8 mouse cellular contexts compared by ENCODE assay signal in the genomic region with DNA sequence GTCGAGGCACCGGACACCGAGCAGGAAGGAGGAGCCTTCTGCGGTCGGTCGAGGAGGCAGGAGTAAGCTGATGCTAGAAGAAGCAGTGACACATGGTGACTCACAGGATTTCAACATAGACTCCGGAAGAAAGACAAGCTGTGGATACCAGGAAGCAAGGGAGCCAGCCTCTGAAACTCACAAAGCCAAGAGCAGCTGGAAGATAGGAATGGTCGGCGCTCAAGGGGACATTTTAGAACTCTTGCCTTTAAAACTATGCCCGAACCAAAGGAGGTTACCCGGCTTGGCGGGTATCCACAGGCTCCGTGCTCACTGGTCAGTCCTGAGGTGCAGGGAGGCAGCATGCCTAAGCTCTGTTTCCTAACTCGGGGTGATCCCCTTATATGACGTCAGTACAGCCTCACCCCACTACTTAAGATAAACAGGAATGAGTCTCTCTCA.
A peak's percentile ranks its signal among the peaks of the same experiment; 100 is the strongest.
DNase-seq lines count a peak whose midpoint lies in the region; ATAC-seq and TF ChIP-seq lines count a peak whose summit lies in the region.

No protein-coding gene starts in this region.

- ATAC-seq in heart, embryonic 14.5 days (ENCODE audit: insufficient number of reproducible peaks, insufficient read depth, low FRiP score, low read depth) = no peak
- ATAC-seq in forebrain, postnatal 0 days = no peak
- ATAC-seq in midbrain, embryonic 13.5 days = no peak

- TF ChIP-seq POLR2A in myocyte (IDR thresholded peaks at IDR 0.05; ENCODE audit: insufficient read length, low read depth) = peak; percentile 31

- no peak overlapping the region for H3K9ac ChIP-seq in heart, embryonic 14.5 days (ENCODE audit: low read length)
- H3K9ac ChIP-seq in forebrain, postnatal 0 days = no peak overlapping the region
- no peak overlapping the region for H3K9ac ChIP-seq in midbrain, embryonic 13.5 days (replicated peaks)

- H3K4me3 ChIP-seq in heart, embryonic 14.5 days (ENCODE audit: control insufficient read depth in 1 of 2, insufficient read depth in 1 of 2, low read depth in 1 of 2, low read length in 2 of 2) = peak overlapping the region in 1 of 2 experiments; percentile 2; a peak in 1 of 4 replicates
- no peak overlapping the region for H3K4me3 ChIP-seq in limb, embryonic 10.5 days
- H3K4me3 ChIP-seq in myocyte = peak overlapping the region; percentile 17
- H3K4me3 ChIP-seq in forebrain, postnatal 0 days (ENCODE audit: low read depth, low read length) = no peak overlapping the region
- H3K4me3 ChIP-seq in midbrain, embryonic 13.5 days (replicated peaks) = no peak overlapping the region

- peak overlapping the region; percentile 70 to 79 for H3K27ac ChIP-seq in heart, embryonic 14.5 days (replicated peaks in 1 of 2; ENCODE audit: control insufficient read depth in 1 of 2, insufficient read depth in 1 of 2, low read depth in 2 of 2, low read length in 2 of 2)
- 0 out of 2 replicates have a peak overlapping the region, but pooled peaks have one; percentile 9 for H3K27ac ChIP-seq in limb, embryonic 10.5 days
- no peak overlapping the region for H3K27ac ChIP-seq in forebrain, postnatal 0 days (ENCODE audit: low read depth, low read length)
- H3K27ac ChIP-seq in midbrain, embryonic 13.5 days = no peak overlapping the region

- no peaks in the 10 kb centered on the region for H3K27me3 ChIP-seq in heart, embryonic 14.5 days (ENCODE audit: control insufficient read depth, insufficient read depth, low read length)
- no peaks in the 10 kb centered on the region for H3K27me3 ChIP-seq in limb, embryonic 10.5 days (ENCODE audit: low read depth, poor library complexity, severe bottlenecking)
- H3K27me3 ChIP-seq in myocyte (ENCODE audit: control insufficient read depth, insufficient read depth, insufficient read length) = no peaks in the 10 kb centered on the region
- no peaks in the 10 kb centered on the region for H3K27me3 ChIP-seq in forebrain, postnatal 0 days (ENCODE audit: insufficient read depth, low read length)
- no peaks in the 10 kb centered on the region for H3K27me3 ChIP-seq in midbrain, embryonic 13.5 days

- peaks cover 12 to 32% of the 10 kb centered on the region in 2 experiments for H3K4me1 ChIP-seq in heart, embryonic 14.5 days (ENCODE audit: control insufficient read depth in 2 of 2, insufficient read depth in 2 of 2, low read length in 2 of 2)
- peaks cover 11% of the 10 kb centered on the region; the same call in 1 of the 2 replicates for H3K4me1 ChIP-seq in limb, embryonic 10.5 days
- H3K4me1 ChIP-seq in forebrain, postnatal 0 days (ENCODE audit: insufficient read depth) = no peaks in the 10 kb centered on the region
- H3K4me1 ChIP-seq in midbrain, embryonic 13.5 days (replicated peaks) = no peaks in the 10 kb centered on the region

- H3K36me3 ChIP-seq in heart, embryonic 14.5 days (ENCODE audit: control insufficient read depth, insufficient read depth, low read length) = no peaks in the 10 kb centered on the region
- no peaks in the 10 kb centered on the region for H3K36me3 ChIP-seq in limb, embryonic 10.5 days
- no peaks in the 10 kb centered on the region for H3K36me3 ChIP-seq in myocyte (ENCODE audit: control insufficient read depth, insufficient read depth)
- no peaks in the 10 kb centered on the region for H3K36me3 ChIP-seq in forebrain, postnatal 0 days (ENCODE audit: insufficient read depth)
- no peaks in the 10 kb centered on the region for H3K36me3 ChIP-seq in midbrain, embryonic 13.5 days

- peak; percentile 99 for DNase-seq in 416B (ENCODE audit: low read depth)
- peak; percentile 79 for DNase-seq in adrenal gland, postnatal 14 days
- DNase-seq in limb, embryonic 10.5 days (ENCODE audit: low spot score) = no peak
- DNase-seq in forebrain, postnatal 0 days = no peak
- no peak for DNase-seq in embryo, embryonic 10.5 days (ENCODE audit: low spot score)

- H3K9me3 ChIP-seq in heart, embryonic 14.5 days (ENCODE audit: control insufficient read depth, low read length) = no peaks in the 10 kb centered on the region
- H3K9me3 ChIP-seq in limb, embryonic 10.5 days (replicated peaks) = no peaks in the 10 kb centered on the region
- no peaks in the 10 kb centered on the region for H3K9me3 ChIP-seq in forebrain, postnatal 0 days (ENCODE audit: low read length)
- H3K9me3 ChIP-seq in midbrain, embryonic 13.5 days = no peaks in the 10 kb centered on the region

- no peak for TF ChIP-seq CTCF in forebrain, postnatal 0 days (IDR thresholded peaks at IDR 0.05; ENCODE audit: low read depth)

- H3ac ChIP-seq in myocyte (ENCODE audit: control insufficient read depth, insufficient read length) = no peak overlapping the region

- peak overlapping the region; percentile 52 for H3K4me2 ChIP-seq in heart, embryonic 14.5 days (ENCODE audit: low read length)
- peak overlapping the region; percentile 91 for H3K4me2 ChIP-seq in myocyte (ENCODE audit: low read depth)
- H3K4me2 ChIP-seq in forebrain, postnatal 0 days (ENCODE audit: low read depth) = no peak overlapping the region
- H3K4me2 ChIP-seq in midbrain, embryonic 13.5 days (replicated peaks) = no peak overlapping the region

- H3K79me2 ChIP-seq in myocyte (ENCODE audit: control insufficient read depth, insufficient read depth) = peaks cover 56% of the 10 kb centered on the region

- WGBS in heart, embryonic 14.5 days = 41% methylated on average over 15 of the region's 15 CpGs
- WGBS in limb, embryonic 10.5 days = 85% methylated on average over 15 of the region's 15 CpGs
- 80% methylated on average over 15 of the region's 15 CpGs for WGBS in forebrain, postnatal 0 days
- WGBS in midbrain, embryonic 13.5 days = 82% methylated on average over 15 of the region's 15 CpGs

TF ChIP-seq in myocyte, 11 proteins besides CTCF, POLR2A, EP300 and RAD21:
- TF ChIP-seq MAX (IDR thresholded peaks at IDR 0.05; ENCODE audit: low read depth) (no peak), POLR2AphosphoS2 (IDR thresholded peaks at IDR 0.05; ENCODE audit: insufficient read length, low read depth) (peak; percentile 26), USF1 (IDR thresholded peaks at IDR 0.05; ENCODE audit: low read depth) (no peak), E2F4 (IDR thresholded peaks at IDR 0.05; ENCODE audit: insufficient read depth) (no peak), REST (IDR thresholded peaks at IDR 0.05; ENCODE audit: insufficient read depth, insufficient read length) (no peak), TCF3 (IDR thresholded peaks at IDR 0.05; ENCODE audit: insufficient read length, low read depth) (no peak), MYOD1 (IDR thresholded peaks at IDR 0.05; ENCODE audit: control insufficient read depth in 1 of 3, insufficient read length in 2 of 3, low read depth in 2 of 3) (peak in 2 of 3 experiments; percentile 39 to 49), MYOG (IDR thresholded peaks at IDR 0.05; ENCODE audit: control insufficient read depth in 1 of 3, insufficient read depth in 1 of 3, insufficient read length in 2 of 3, low read depth in 2 of 3) (peak in 2 of 3 experiments; percentile 15 to 51), SRF (IDR thresholded peaks at IDR 0.05; ENCODE audit: control insufficient read depth, insufficient read length, low read depth) (no peak), CEBPB (IDR thresholded peaks at IDR 0.05; ENCODE audit: insufficient read depth, poor library complexity, severe bottlenecking) (peak; percentile 97), TCF12 (IDR thresholded peaks at IDR 0.05; ENCODE audit: insufficient read depth, poor library complexity, severe bottlenecking) (peak; percentile 24)

Comparison
In these comparisons a context has a peak if more than half of its experiments do, and no peak if none do; other contexts are left out.
1. DNase-seq: peak in 416B (single experiment) and adrenal gland, postnatal 14 days (single experiment); none in limb, embryonic 10.5 days (single experiment), forebrain, postnatal 0 days (single experiment) and embryo, embryonic 10.5 days (single experiment).
2. H3K27ac ChIP-seq: peak in heart, embryonic 14.5 days (2 of 2) and limb, embryonic 10.5 days (single experiment); none in forebrain, postnatal 0 days (single experiment) and midbrain, embryonic 13.5 days (single experiment).
3. H3K4me2 ChIP-seq: peak in heart, embryonic 14.5 days (single experiment) and myocyte (single experiment); none in forebrain, postnatal 0 days (single experiment) and midbrain, embryonic 13.5 days (single experiment).